Mouse (Mus musculus) CH12.LX (cell line): Measurements from ENCODE around the gene Syt1. TPM values are rescaled to one million over a fixed set of nuclear protein-coding genes. Genes with fewer than 3 reads are reported as not detected.

Source experiments
- DNase-seq: peaks from one replicate; pipeline ENCODE4 v3.0.0-alpha.2; 2013; ENCODE audit errors: extremely low read depth
- H3K27ac ChIP-seq: 2 replicates; pipeline ENCODE4 v1.5.1; 2012; ENCODE audit warnings: low read depth, mild to moderate bottlenecking, control low read depth, moderate library complexity; ENCODE audit not compliant: insufficient read depth
- H3K27me3 ChIP-seq: replicated peaks from 2 replicates; pipeline ENCODE3; 2012; ENCODE audit warnings: inconsistent platforms
- H3K36me3 ChIP-seq, 2 experiments: replicated peaks in 1 of 2; 2 replicates each; pipeline versions ENCODE3 to v1.6.1; 2012; ENCODE audit warnings: inconsistent platforms in 1 of 2, low read length in 1 of 2, mild to moderate bottlenecking in 1 of 2, mixed read lengths in 1 of 2, moderate library complexity in 1 of 2; ENCODE audit not compliant: control insufficient read depth in 1 of 2, insufficient read depth in 1 of 2
- H3K4me1 ChIP-seq, 2 experiments: 2 replicates each; pipeline ENCODE4 v1.6.1; 2012; ENCODE audit warnings: inconsistent platforms in 1 of 2, moderate library complexity in 1 of 2; ENCODE audit not compliant: insufficient read depth in 2 of 2, control insufficient read depth in 1 of 2
- H3K4me2 ChIP-seq: 2 replicates; pipeline ENCODE4 v1.6.1; 2012; ENCODE audit warnings: low read depth, mild to moderate bottlenecking, control low read depth; ENCODE audit not compliant: poor library complexity, insufficient read depth, severe bottlenecking
- H3K4me3 ChIP-seq, 3 experiments: fragments of 150-350 bp in 1 of 3; sonication (generic) in 1 of 3; replicated peaks in 1 of 3; 2 replicates each; pipeline versions ENCODE3 to v1.5.1; 2011 to 2012; ENCODE audit warnings: low read depth in 2 of 3, low read length in 2 of 3, mild to moderate bottlenecking in 2 of 3, moderate library complexity in 2 of 3, control low read depth in 1 of 3, improper control_type of control experiment in 1 of 3, inconsistent platforms in 1 of 3, mixed read lengths in 1 of 3; ENCODE audit not compliant: poor library complexity in 1 of 3
- H3K79me2 ChIP-seq: replicated peaks from 2 replicates; pipeline ENCODE4 v1.6.1; 2012; ENCODE audit warnings: mild to moderate bottlenecking, moderate library complexity; ENCODE audit not compliant: control insufficient read depth, poor library complexity, insufficient read depth, severe bottlenecking; ENCODE audit errors: extremely low read depth
- H3K9ac ChIP-seq: 2 replicates; pipeline ENCODE4 v1.6.1; 2012; ENCODE audit warnings: low read depth, mild to moderate bottlenecking, control low read depth, moderate library complexity; ENCODE audit not compliant: insufficient read depth
- H3K9me3 ChIP-seq: replicated peaks from 2 replicates; pipeline ENCODE3; 2012; ENCODE audit warnings: low read length, inconsistent platforms, mixed read lengths
- CHD1 ChIP-seq: IDR thresholded peaks from 2 replicates; pipeline ENCODE4 v1.6.1; 2012; ENCODE audit warnings: low read depth, low read length, improper control_type of control experiment, inconsistent platforms
- CHD2 ChIP-seq: IDR thresholded peaks from 2 replicates; pipeline ENCODE4 v1.6.1; 2011; ENCODE audit warnings: low read length, improper control_type of control experiment
- E2F4 ChIP-seq: IDR thresholded peaks from 2 replicates; pipeline ENCODE4 v1.6.1; 2011; ENCODE audit warnings: low read depth, low read length, improper control_type of control experiment; ENCODE audit not compliant: insufficient replicate concordance
- ETS1 ChIP-seq: conservative IDR thresholded peaks from 2 replicates; pipeline ENCODE4 v1.6.1; 2012; ENCODE audit warnings: low read depth, mild to moderate bottlenecking, inconsistent platforms, low read length, improper control_type of control experiment, moderate library complexity
- GABPA ChIP-seq: IDR thresholded peaks from 2 replicates; pipeline ENCODE4 v1.6.1; 2012; ENCODE audit warnings: low read depth, low read length, improper control_type of control experiment, inconsistent platforms; ENCODE audit not compliant: insufficient replicate concordance
- KAT2A ChIP-seq: IDR thresholded peaks from 2 replicates; pipeline ENCODE4 v1.6.1; 2012; ENCODE audit warnings: low read length, improper control_type of control experiment, inconsistent platforms; ENCODE audit not compliant: insufficient replicate concordance
- MAFK ChIP-seq: IDR thresholded peaks from 2 replicates; pipeline ENCODE4 v1.6.1; 2011; ENCODE audit warnings: low read length, improper control_type of control experiment; ENCODE audit not compliant: insufficient replicate concordance
- MAZ ChIP-seq: IDR thresholded peaks from 2 replicates; pipeline ENCODE4 v1.6.1; 2012; ENCODE audit warnings: low read depth, mild to moderate bottlenecking, inconsistent platforms, low read length, improper control_type of control experiment, moderate library complexity
- NRF1 ChIP-seq: IDR thresholded peaks from 2 replicates; pipeline ENCODE4 v1.6.1; 2014; ENCODE audit warnings: low read depth, mild to moderate bottlenecking, inconsistent platforms, low read length, improper control_type of control experiment, moderate library complexity
- POLR2AphosphoS2 ChIP-seq: IDR thresholded peaks from 2 replicates; pipeline ENCODE4 v1.6.1; 2011; ENCODE audit warnings: low read depth, low read length, improper control_type of control experiment
- RCOR1 ChIP-seq: conservative IDR thresholded peaks from 2 replicates; pipeline ENCODE4 v1.6.1; 2012; ENCODE audit warnings: low read depth, mild to moderate bottlenecking, inconsistent platforms, low read length, improper control_type of control experiment
- TCF12 ChIP-seq: IDR thresholded peaks from 2 replicates; pipeline ENCODE4 v1.6.1; 2014; ENCODE audit warnings: low read depth, mild to moderate bottlenecking, inconsistent platforms, low read length, improper control_type of control experiment
- USF1 ChIP-seq: IDR thresholded peaks from 2 replicates; pipeline ENCODE4 v1.6.1; 2014; ENCODE audit warnings: low read depth, mild to moderate bottlenecking, inconsistent platforms, low read length, improper control_type of control experiment
- ZMIZ1 ChIP-seq: IDR thresholded peaks from 2 replicates; pipeline ENCODE4 v1.6.1; 2012; ENCODE audit warnings: low read depth, mild to moderate bottlenecking, inconsistent platforms, low read length, improper control_type of control experiment
- ZNF384 ChIP-seq: IDR thresholded peaks from 2 replicates; pipeline ENCODE4 v1.6.1; 2012; ENCODE audit warnings: low read depth, low read length, improper control_type of control experiment, inconsistent platforms
- dilution Hi-C: fragments of 300-500 bp; cut with MboI; formaldehyde crosslinking; loops from 2 replicates; pipeline ENCODE4 v1.14.3; 2020; ENCODE audit warnings: low sequenced_read_pairs; ENCODE audit not compliant: extremely low pct_unique_long_range_greater_than_20kb, extremely low pct_ligation_motif_present
- in situ Hi-C: fragments of 300-500 bp; cut with MboI; formaldehyde crosslinking; loops from 3 replicates; pipeline ENCODE4 v1.14.3; 2019; ENCODE audit warnings: low sequenced_read_pairs, low pct_ligation_motif_present, low pct_unique_long_range_greater_than_20kb, mixed read lengths
- polyA plus RNA-seq: library from polyadenylated mRNA; unstranded; fragments of >175 nt; gene quantifications from 2 replicates; pipeline ENCODE4 v1.2.1, GENCODE M21; 2012; ENCODE audit warnings: low read depth; ENCODE audit not compliant: insufficient read length
- total RNA-seq, 2 experiments: library from RNA; depleted of rRNA; stranded (reverse); fragments of 300-350 nt in 1 of 2; fragments of >200 nt in 1 of 2; gene quantifications; 2 replicates each; pipeline ENCODE4 v1.2.3; 2012 to 2014

The Syt1 gene
- total and polyA plus RNA-seq, 3 experiments: not detected

- no peak overlapping the region for H3K4me2 ChIP-seq
- dilution Hi-C loops (no loop called here), in situ Hi-C loops (no loop called here)
- no peak overlapping the region for H3K27ac ChIP-seq
- DNase-seq: no peak
- H3K27me3 ChIP-seq: no peaks in the 10 kb centered on the region
- TF ChIP-seq ZNF384 (no peak), CHD2 (no peak), ETS1 (no peak), E2F4 (no peak), USF1 (no peak), MAZ (no peak), GABPA (no peak), CHD1 (no peak), RCOR1 (no peak), ZMIZ1 (no peak), POLR2AphosphoS2 (no peak), KAT2A (no peak), TCF12 (no peak), MAFK (no peak)
- no peaks in the 10 kb centered on the region for H3K4me1 ChIP-seq
- no peaks in the 10 kb centered on the region for H3K9me3 ChIP-seq
- no peaks in the 10 kb centered on the region for H3K79me2 ChIP-seq
- no peak overlapping the region for H3K9ac ChIP-seq
- no peak overlapping the region for H3K4me3 ChIP-seq
- no peaks in the 10 kb centered on the region for H3K36me3 ChIP-seq
Measured at GRCm38 (mm10) chr10:108652831-108653230, 358.0 kb downstream of the Syt1 start.

DNA sequence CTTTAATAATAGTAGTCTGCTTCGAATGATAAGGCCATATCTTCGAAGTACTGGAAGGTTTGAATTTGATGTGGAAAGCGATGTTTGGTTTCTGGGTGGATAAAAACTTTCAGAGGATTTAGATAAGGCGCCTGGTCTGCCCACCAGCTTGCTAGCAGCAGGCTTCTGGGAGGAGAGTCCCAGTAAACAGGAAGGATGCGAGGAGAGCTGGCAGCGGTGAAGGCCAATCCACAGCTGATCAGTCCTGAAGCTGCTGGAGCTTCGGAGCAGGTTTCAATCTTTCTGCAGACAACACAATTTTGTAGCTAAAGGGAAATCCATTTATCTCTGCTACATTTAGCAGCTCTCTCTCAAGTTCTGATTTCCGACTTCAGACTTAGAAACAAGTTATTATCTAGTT is 358.7 kb downstream of the Syt1 start:
- H3K27me3 ChIP-seq: no peaks in the 10 kb centered on the region
- H3K4me1 ChIP-seq: no peaks in the 10 kb centered on the region
- H3K27ac ChIP-seq: no peak overlapping the region
- H3K4me3 ChIP-seq: no peak overlapping the region
- dilution Hi-C loops: no loop called here
- no peaks in the 10 kb centered on the region for H3K36me3 ChIP-seq
- H3K79me2 ChIP-seq: no peaks in the 10 kb centered on the region
- no peak overlapping the region for H3K4me2 ChIP-seq
- DNase-seq: no peak
- no peak overlapping the region for H3K9ac ChIP-seq
- TF ChIP-seq NRF1 (no peak), TCF12 (no peak)
- TF ChIP-seq, all 38 proteins: peak for 0
- no peaks in the 10 kb centered on the region for H3K9me3 ChIP-seq
- in situ Hi-C loops: no loop called here
